Mouse (Mus musculus) heart, embryonic 16.5 days (tissue): Measurements from ENCODE around the gene Dao. TPM values are rescaled to one million over a fixed set of nuclear protein-coding genes. Genes with fewer than 3 reads are reported as not detected.

Experiments used
- ATAC-seq: fragments of 200-750 bp; cut with Nextera tagmentation; replicated peaks from 2 replicates; pipeline ENCODE4 v1.8.0; 2017; ENCODE audit warnings: moderate number of reproducible peaks; ENCODE audit not compliant: insufficient read depth, low FRiP score; ENCODE audit errors: extremely low read depth
- H3K27ac ChIP-seq: fragments of 300-500 bp; sonication (generic); 2 replicates; pipeline ENCODE4 v1.5.1; 2014; ENCODE audit warnings: mild to moderate bottlenecking, low read length, control low read depth, moderate library complexity
- H3K27me3 ChIP-seq: fragments of 300-500 bp; sonication (generic); 2 replicates; pipeline ENCODE4 v1.6.1; 2014; ENCODE audit warnings: low read length, mixed read lengths; ENCODE audit not compliant: control insufficient read depth, insufficient read depth
- H3K36me3 ChIP-seq: fragments of 300-500 bp; sonication (generic); 2 replicates; pipeline ENCODE4 v1.6.1; 2014; ENCODE audit not compliant: control insufficient read depth, insufficient read depth
- H3K4me1 ChIP-seq: fragments of 300-500 bp; sonication (generic); 2 replicates; pipeline ENCODE4 v1.6.1; 2014; ENCODE audit warnings: low read length, mixed read lengths; ENCODE audit not compliant: control insufficient read depth, insufficient read depth
- H3K4me2 ChIP-seq: fragments of 300-500 bp; sonication (generic); 2 replicates; pipeline ENCODE4 v1.6.1; 2014; ENCODE audit warnings: low read depth, mild to moderate bottlenecking, control low read depth, low read length
- H3K4me3 ChIP-seq: fragments of 300-500 bp; sonication (generic); 2 replicates; pipeline ENCODE4 v1.5.1; 2014; ENCODE audit warnings: mild to moderate bottlenecking, control low read depth, low read length
- H3K9ac ChIP-seq: fragments of 300-500 bp; sonication (generic); 2 replicates; pipeline ENCODE4 v1.6.1; 2014; ENCODE audit warnings: low read length, control low read depth
- H3K9me3 ChIP-seq: fragments of 300-500 bp; sonication (generic); replicated peaks from 2 replicates; pipeline ENCODE4 v1.6.1; 2016; ENCODE audit warnings: low read length; ENCODE audit not compliant: control insufficient read depth
- WGBS: fragments of 180-500 bp; shearing (Covaris S2); extraction: QIAGEN DNeasy Blood & Tissue Kit; methylation state at CpG from one replicate; pipeline ENCODE4 v1.1.7; 2014; 5-methylcytosine and 5-hydroxymethylcytosine counted together
- polyA plus RNA-seq: library from polyadenylated mRNA; unstranded; fragments of >200 nt; fragmentation: Nextera tagmentation; extraction: Ambion mirVana; gene quantifications from 2 replicates; pipeline ENCODE4 v1.2.1, GENCODE M21; 2015

Gene Dao
- polyA plus RNA-seq, 1 experiment from 2014 or later, result not detected

DNA sequence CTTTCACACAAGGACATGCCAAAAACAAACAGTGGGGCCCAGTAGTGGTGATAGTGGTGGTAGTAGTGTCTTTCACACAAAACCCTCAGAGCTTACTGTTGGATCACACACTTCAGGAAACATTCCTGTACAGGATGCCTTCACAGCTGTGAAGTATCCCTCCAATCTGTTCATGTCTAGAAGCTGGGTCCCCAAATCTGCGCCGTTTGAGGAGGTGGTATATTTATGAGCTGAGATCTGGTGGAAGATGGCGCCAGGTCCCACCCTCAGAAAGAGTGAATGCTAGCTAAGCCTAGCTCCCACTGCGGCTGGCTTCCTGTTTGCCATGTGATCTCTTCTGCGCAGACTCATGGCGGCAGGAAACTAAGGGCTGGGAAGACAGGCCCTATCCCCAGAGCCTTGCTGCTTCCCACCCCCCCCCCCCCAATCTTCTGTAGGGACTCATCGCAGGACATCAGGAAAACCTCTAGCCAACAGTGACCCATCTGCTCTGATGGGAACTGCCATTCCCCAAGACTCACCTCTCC lies 37.8 kb upstream of the Dao start:
- Histone ChIP-seq H3K9me3 (no peaks in the 10 kb centered on the region), H3K4me1 (peaks cover 16% of the 10 kb centered on the region), H3K27me3 (no peaks in the 10 kb centered on the region), H3K4me3 (no peak overlapping the region), H3K27ac (no peak overlapping the region), H3K9ac (no peak overlapping the region), H3K4me2 (no peak overlapping the region), H3K36me3 (peaks cover 19% of the 10 kb centered on the region)
- ATAC-seq, result no peak
- 90% methylated on average over 7 of the region's 7 CpGs for WGBS

DNA sequence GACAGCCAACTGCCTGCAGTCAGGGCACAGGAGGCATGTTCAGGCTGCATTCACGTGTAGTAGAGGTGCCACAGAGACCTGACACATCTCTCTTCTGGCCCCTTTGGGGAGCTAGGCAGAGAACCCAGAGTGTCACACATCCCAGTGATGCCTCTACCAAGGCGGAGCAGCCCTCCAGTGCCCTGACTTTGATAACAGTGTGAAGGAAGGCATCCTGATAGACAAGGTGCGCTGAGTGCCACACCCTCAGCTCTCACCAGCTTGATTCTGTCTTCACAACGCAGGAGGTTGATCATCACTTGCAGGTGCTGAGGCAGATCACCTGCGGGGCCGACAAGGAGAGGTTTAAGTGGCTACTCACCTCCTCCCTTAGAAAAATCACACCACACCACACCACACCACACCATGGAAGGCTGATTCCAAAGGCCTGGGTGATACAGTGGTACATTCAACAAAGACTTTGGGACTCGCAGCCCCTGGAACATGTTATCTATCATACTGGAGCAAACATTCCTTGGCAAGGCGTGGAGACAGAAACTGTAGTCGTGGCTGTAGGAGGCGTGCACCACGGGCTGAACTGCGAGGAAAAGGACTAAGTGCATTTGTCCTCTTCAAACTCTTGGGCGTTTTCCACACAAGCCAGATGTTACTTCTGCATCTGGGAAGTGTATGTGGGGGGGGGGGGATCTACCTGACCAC lies 36.9 kb upstream of the Dao start:
- no peak for ATAC-seq
- no peaks in the 10 kb centered on the region for H3K9me3 ChIP-seq
- no peak overlapping the region for H3K4me3 ChIP-seq
- H3K36me3 ChIP-seq, result peaks cover 19% of the 10 kb centered on the region
- H3K4me1 ChIP-seq, result peaks cover 15% of the 10 kb centered on the region
- H3K9ac ChIP-seq, result no peak overlapping the region
- 59% methylated on average over 13 of the region's 13 CpGs for WGBS
- H3K4me2 ChIP-seq, result no peak overlapping the region
- H3K27me3 ChIP-seq, result no peaks in the 10 kb centered on the region
- peak overlapping the region; percentile 19; the same call in 1 of the 2 replicates for H3K27ac ChIP-seq

- peaks cover 18% of the 10 kb centered on the region for H3K36me3 ChIP-seq
- 82% methylated on average over 11 of the region's 11 CpGs for WGBS
- no peak for ATAC-seq
- no peak overlapping the region for H3K4me3 ChIP-seq
- H3K9me3 ChIP-seq, result no peaks in the 10 kb centered on the region
- no peak overlapping the region for H3K9ac ChIP-seq
- H3K4me1 ChIP-seq, result peaks cover 12% of the 10 kb centered on the region
- H3K27ac ChIP-seq, result no peak overlapping the region
- H3K4me2 ChIP-seq, result no peak overlapping the region
- H3K27me3 ChIP-seq, result no peaks in the 10 kb centered on the region
Observed at GRCm38 (mm10) chr5:113968371-113968770, 35.1 kb upstream of the Dao start.

DNA sequence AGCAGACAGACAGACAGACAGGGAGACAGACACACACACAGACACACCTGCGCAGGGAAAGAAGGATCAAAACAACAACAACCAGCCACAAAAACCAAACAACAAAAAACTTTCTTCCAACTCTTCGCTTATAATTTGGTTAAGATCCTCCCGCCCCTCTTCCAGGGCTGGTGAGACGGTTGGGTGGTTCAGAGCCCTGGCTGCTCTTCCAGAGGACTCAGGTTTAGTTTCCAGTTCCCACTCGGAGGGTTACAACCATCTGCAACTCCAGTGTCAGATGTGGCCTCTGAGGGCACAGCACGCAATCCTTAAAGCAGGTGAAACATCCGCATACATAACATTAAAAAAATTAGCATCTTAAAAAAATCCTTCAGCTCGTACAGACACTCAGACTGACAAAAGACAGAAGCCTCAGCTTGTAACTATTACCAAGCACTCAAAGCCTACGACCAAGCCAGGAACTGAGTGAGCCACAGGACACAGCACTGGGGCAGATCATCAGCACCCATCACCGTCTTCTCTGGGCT lies 32.0 kb upstream of the Dao start:
- H3K27ac ChIP-seq, result no peak overlapping the region
- no peaks in the 10 kb centered on the region for H3K27me3 ChIP-seq
- H3K9ac ChIP-seq, result no peak overlapping the region
- peaks cover 39% of the 10 kb centered on the region for H3K4me1 ChIP-seq
- no peak overlapping the region for H3K4me3 ChIP-seq
- 80% methylated on average over 10 of the region's 10 CpGs for WGBS
- no peak for ATAC-seq
- H3K9me3 ChIP-seq, result no peaks in the 10 kb centered on the region
- peaks cover 9% of the 10 kb centered on the region; the same call in 1 of the 2 replicates for H3K36me3 ChIP-seq
- H3K4me2 ChIP-seq, result no peak overlapping the region

- H3K36me3 ChIP-seq, result peaks cover 6% of the 10 kb centered on the region; the same call in 1 of the 2 replicates
- 24% methylated on average over 18 of the region's 18 CpGs for WGBS
- peak overlapping the region; percentile 3; the same call in 1 of the 2 replicates for H3K4me2 ChIP-seq
- no peaks in the 10 kb centered on the region for H3K9me3 ChIP-seq
- H3K27ac ChIP-seq, result peak overlapping the region; percentile 49
- peak; percentile 65; the same call in 1 of the 2 replicates for ATAC-seq
- H3K4me1 ChIP-seq, result peaks cover 34% of the 10 kb centered on the region
- no peak overlapping the region for H3K9ac ChIP-seq
- no peak overlapping the region for H3K4me3 ChIP-seq
- H3K27me3 ChIP-seq, result no peaks in the 10 kb centered on the region
Observed at GRCm38 (mm10) chr5:113972589-113973515, 30.7 kb upstream of the Dao start.

- Histone ChIP-seq H3K27me3 (no peaks in the 10 kb centered on the region), H3K9ac (no peak overlapping the region), H3K36me3 (peaks cover 5% of the 10 kb centered on the region; the same call in 1 of the 2 replicates), H3K4me2 (peak overlapping the region; percentile 32; the same call in 1 of the 2 replicates), H3K27ac (peak overlapping the region; percentile 54), H3K4me3 (no peak overlapping the region), H3K9me3 (no peaks in the 10 kb centered on the region), H3K4me1 (peaks cover 34% of the 10 kb centered on the region)
- 65% methylated on average over 8 of the region's 8 CpGs for WGBS
- no peak for ATAC-seq
Observed at GRCm38 (mm10) chr5:113973790-113974189, 29.7 kb upstream of the Dao start.

DNA sequence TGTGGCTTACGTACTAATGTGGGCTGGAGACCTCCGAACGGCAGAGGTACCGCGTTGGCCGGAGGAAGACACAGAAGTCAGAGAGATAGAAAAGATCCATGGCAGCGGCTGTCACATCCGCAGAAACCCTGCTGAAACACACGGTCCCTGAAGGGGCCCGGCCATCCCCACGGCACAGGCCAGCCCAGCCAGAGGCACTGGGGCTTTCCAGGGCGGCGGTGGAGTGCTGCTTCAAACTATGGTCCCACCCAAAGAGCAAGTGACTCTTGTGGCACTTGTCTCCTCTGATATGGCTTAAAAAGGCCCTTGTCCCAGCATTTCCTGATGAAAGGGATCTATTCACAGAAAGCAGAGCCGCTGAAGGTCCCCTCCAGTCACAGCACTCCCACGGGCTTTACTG lies 28.9 kb upstream of the Dao start:
- Histone ChIP-seq H3K4me3 (no peak overlapping the region), H3K9ac (peak overlapping the region; percentile 21; the same call in 1 of the 2 replicates), H3K27ac (peak overlapping the region; percentile 54), H3K27me3 (no peaks in the 10 kb centered on the region), H3K4me2 (peak overlapping the region; percentile 32; the same call in 1 of the 2 replicates), H3K9me3 (no peaks in the 10 kb centered on the region), H3K36me3 (peaks cover 1% of the 10 kb centered on the region; the same call in 1 of the 2 replicates), H3K4me1 (peaks cover 34% of the 10 kb centered on the region)
- WGBS, result 22% methylated on average over 15 of the region's 15 CpGs
- no peak for ATAC-seq

DNA sequence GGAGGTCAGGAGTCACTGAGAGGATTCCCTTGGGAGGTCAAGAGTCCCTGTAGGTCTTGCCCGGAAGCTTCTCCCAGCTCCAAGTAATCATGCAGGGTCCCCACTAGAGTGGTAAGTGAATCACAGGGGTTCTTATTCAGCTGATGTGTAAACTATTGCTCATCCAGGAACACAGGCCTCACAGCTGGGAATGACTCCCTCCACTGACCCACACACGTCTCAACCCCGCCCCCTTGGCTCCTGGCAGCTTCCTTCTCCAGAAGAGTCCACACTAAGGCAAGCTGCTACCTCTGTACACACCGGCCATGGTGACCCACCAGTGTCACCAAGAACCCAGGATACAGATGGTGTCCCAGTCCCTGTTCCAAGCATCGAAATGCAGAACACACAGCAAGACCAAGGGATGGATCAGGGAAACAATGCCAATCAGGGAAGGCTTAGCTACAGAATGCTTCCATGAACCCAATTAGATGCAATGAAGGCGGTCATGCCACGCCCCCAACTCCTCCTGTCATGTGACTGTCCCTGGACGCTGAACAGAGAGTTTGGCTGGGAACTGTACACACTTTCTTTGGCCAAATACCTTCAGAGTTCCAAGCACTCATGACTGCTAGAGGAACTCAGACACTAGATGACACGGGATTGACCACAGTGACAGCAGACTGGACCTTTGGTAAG lies 27.8 kb upstream of the Dao start:
- Histone ChIP-seq H3K4me1 (peaks cover 34% of the 10 kb centered on the region), H3K4me3 (no peak overlapping the region), H3K9ac (no peak overlapping the region), H3K36me3 (no peaks in the 10 kb centered on the region; the same call in 1 of the 2 replicates), H3K9me3 (no peaks in the 10 kb centered on the region), H3K4me2 (no peak overlapping the region), H3K27me3 (no peaks in the 10 kb centered on the region), H3K27ac (peak overlapping the region; percentile 39)
- 50% methylated on average over 9 of the region's 9 CpGs for WGBS
- 0 out of 2 replicates have a peak, but pooled peaks have one; percentile 28 for ATAC-seq
